Mouse (Mus musculus) WW6 (cell line): ENCODE measurements around the gene Ppp1r1a.

Experiments used
- DNase-seq: peaks from one replicate; pipeline ENCODE4 v3.0.0-alpha.2; 2013; ENCODE audit warnings: low read depth, low spot score

Ppp1r1a gene

GRCm38 (mm10) chr15:103514914-103515313 is 22.9 kb downstream of the Ppp1r1a start:
- DNase-seq: no peak

- DNase-seq: no peak
Measured at GRCm38 (mm10) chr15:103514119-103514518, 23.7 kb downstream of the Ppp1r1a start.

- DNase-seq: no peak
Measured at GRCm38 (mm10) chr15:103513621-103514031, 24.2 kb downstream of the Ppp1r1a start.

GRCm38 (mm10) chr15:103511652-103512051 is 26.2 kb downstream of the Ppp1r1a start:
- DNase-seq: no peak

GRCm38 (mm10) chr15:103509317-103509716 is 28.5 kb downstream of the Ppp1r1a start:
- DNase-seq: no peak

- no peak for DNase-seq
Measured at GRCm38 (mm10) chr15:103503660-103504059, 34.1 kb downstream of the Ppp1r1a start.

GRCm38 (mm10) chr15:103503251-103503600 is 34.6 kb downstream of the Ppp1r1a start:
- no peak for DNase-seq

GRCm38 (mm10) chr15:103502435-103503250 is 35.2 kb downstream of the Ppp1r1a start, which contains the start of gene Pde1b:
Gene Pde1b, plus strand, starts transcription at chr15:103503034.
- no peak for DNase-seq

- no peak for DNase-seq
Measured at GRCm38 (mm10) chr15:103501186-103501585, 36.6 kb downstream of the Ppp1r1a start.

GRCm38 (mm10) chr15:103500723-103501122 is 37.1 kb downstream of the Ppp1r1a start:
- DNase-seq: no peak

- no peak for DNase-seq
Measured at GRCm38 (mm10) chr15:103498157-103498556, 39.6 kb downstream of the Ppp1r1a start.

- no peak for DNase-seq
Measured at GRCm38 (mm10) chr15:103496204-103497140, 41.3 kb downstream of the Ppp1r1a start.

- DNase-seq: no peak
Measured at GRCm38 (mm10) chr15:103488336-103488735, 49.5 kb downstream of the Ppp1r1a start.

- DNase-seq: no peak
Measured at GRCm38 (mm10) chr15:103486658-103487057, 51.1 kb downstream of the Ppp1r1a start.

- DNase-seq: no peak
Measured at GRCm38 (mm10) chr15:103485106-103485505, 52.7 kb downstream of the Ppp1r1a start.

GRCm38 (mm10) chr15:103484490-103484889 is 53.3 kb downstream of the Ppp1r1a start:
- no peak for DNase-seq

GRCm38 (mm10) chr15:103482488-103482887 is 55.3 kb downstream of the Ppp1r1a start:
- DNase-seq: no peak
